Mouse (Mus musculus): ENCODE results near the gene Hadha. TPM values are rescaled to one million over a fixed set of nuclear protein-coding genes. Genes with fewer than 3 reads are reported as not detected.
A peak's percentile ranks its signal among the peaks of the same experiment; 100 is the strongest.

Gene Hadha
- total RNA-seq (2018; cell fraction: chromatin; rRNA removed): 100 to 1,000 TPM in 11 of 26 experiments, 10 to 100 TPM in 15; 40.4 to 193 (median 80.8) TPM
- 100 to 1,000 TPM in 10 of 26 experiments, 10 to 100 TPM in 16; 61.1 to 147 (median 89.7) TPM for total RNA-seq (2018; cell fraction: cytosol; rRNA removed)
- total RNA-seq (2018; cell fraction: nucleus; rRNA removed): 100 to 1,000 TPM in 2 of 26 experiments, 10 to 100 TPM in 24; 45.4 to 122 (median 69.2) TPM
- 94.5 to 203 TPM (median 100 TPM) in 3 replicates for polyA plus RNA-seq (2018)

DNA sequence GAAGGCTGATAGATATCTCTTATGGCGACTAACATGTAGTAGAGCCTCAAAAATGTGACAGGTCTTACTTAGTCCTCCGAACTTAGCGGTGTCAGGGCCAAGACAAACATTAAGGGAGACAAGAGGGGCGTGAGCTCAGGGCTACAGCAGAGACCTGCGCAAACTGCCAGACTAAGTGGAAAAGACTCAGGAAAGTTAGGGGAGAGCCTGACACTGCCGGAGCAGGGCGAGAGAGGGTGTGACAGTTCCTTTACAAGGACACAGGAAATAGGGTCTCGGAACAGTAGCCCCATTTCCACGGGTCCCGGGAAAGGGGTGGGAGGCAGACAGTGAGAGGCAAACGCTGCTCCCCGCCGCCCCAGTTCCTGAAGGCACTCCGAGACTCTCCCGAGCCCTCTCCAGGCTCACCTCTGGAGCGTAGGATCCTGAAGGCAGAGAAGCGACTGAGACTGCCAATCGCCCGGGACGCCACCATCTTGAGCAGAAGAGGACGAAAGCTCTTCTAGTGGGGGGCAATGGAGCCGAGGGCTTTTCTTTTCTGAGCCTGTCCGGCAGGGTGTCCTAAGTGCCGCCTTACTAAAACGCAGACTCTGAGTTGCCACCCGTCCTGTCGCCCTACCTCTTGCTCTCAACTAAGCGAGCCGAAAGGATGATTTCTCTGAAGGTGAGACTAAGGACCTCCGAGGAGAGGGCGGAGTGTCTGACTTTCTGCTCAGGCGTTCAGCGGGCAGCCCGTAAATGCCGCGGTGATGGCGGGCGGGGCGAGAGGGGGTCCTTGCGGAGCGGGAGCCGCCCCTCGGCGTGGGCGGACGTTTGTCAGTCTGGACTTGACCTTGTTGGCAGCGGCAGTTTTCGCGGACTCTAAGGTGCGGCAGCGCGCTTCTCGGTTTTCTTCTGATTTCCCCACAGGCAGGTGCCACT, at the start of gene Hadha, which contains the start of gene Hadhb:
Gene Hadha, minus strand, starts transcription at position 689 of the 921 bp plus-strand sequence.
Gene Hadhb, plus strand, starts transcription at position 775 of the 921 bp plus-strand sequence.
- H3K27ac ChIP-seq: peak within 1 kb of the TSS; percentile 90
- H3K79me2 ChIP-seq (ENCODE audit: inconsistent target): peaks cover 96% of the 10 kb centered on the region
- WGBS (ENCODE audit: missing documents): under 1% methylated on average over 53 of the region's 53 CpGs
- peak within 1 kb of the TSS; percentile 100 for H3K4me3 ChIP-seq (ENCODE audit: inconsistent target)
- no peaks in the 10 kb centered on the region for H3K36me3 ChIP-seq (ENCODE audit: inconsistent target)

DNA sequence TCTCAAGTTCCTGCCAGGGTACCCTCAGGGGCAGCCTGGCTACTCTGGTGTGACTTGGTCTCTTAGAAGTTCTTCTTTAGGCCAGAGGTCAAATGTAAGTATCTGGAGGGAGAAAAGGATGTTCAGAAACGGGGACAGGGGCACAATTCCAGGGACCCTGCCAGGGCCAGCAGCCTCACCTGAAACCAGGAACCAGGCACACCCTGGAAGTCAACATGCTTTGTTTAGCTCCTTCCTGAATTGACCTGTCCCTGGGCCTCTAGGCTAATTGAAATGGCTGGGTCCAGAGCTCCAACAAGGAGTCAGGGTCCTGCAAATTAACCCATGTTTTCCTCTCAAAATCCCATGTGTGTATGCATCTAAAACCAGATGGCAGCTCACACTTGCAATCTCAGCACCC, 49.5 kb upstream of the Hadha start:
- Histone ChIP-seq H3K36me3 (ENCODE audit: inconsistent target) (no peaks in the 10 kb centered on the region), H3K4me3 (ENCODE audit: inconsistent target) (no peak overlapping the region), H3K79me2 (ENCODE audit: inconsistent target) (no peaks in the 10 kb centered on the region), H3K27ac (no peak overlapping the region)
- 75% methylated on average over 1 of the region's 1 CpGs for WGBS (ENCODE audit: missing documents)

DNA sequence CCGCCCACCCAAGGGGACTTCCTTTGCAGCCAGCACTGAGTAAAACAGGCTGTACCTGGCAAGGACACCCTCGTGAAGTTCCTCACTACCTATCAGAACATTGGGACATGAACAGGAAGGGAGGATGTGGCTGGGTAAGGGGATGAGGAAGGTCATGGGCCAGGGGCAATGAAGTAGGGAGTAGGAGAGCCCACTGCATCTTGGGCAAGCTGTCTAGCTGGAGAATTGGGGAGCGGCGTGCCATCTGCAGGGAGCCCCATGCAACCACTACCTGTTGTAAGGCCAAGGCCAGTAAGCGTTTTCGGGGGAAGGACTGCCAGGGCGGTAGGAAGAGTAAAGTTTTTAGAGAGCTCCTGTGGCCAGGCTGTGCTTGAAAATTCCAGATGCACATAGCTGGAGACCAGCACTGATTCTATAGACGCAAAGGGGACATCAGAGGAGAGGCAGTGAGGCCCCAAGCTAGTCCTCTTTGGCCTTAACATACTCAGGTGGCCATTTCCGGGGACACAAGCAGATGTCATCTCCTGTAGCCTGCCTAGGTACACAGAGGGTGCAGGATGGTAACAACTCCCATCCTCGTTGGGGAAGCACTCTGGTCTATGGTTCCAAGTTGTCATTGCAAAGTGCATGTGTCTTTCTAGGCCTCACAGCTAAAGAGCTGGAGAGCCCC, 48.4 kb upstream of the Hadha start:
- Histone ChIP-seq H3K36me3 (ENCODE audit: inconsistent target) (no peaks in the 10 kb centered on the region), H3K27ac (no peak overlapping the region), H3K79me2 (ENCODE audit: inconsistent target) (no peaks in the 10 kb centered on the region), H3K4me3 (ENCODE audit: inconsistent target) (no peak overlapping the region)
- WGBS (ENCODE audit: missing documents): 83% methylated on average over 10 of the region's 10 CpGs

DNA sequence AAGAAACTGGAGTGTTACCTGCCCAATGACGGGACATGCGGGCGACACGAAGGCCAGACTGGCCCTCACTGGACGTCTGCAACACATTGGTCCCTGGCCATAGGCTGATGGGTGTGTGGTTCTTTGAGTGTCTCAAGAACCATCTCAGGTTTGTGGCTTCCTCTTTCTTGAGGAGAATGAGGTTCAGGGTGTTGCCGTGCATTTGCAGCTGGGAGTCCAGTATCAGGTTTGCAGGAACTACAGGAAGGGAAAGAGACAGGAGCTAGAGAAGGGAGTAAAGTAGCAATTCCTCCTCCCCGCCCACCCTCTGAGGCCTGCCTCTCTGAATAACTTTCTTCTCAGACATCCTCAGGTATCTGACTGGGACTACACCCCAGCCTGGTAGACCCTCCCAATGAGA, 47.3 kb upstream of the Hadha start:
- H3K27ac ChIP-seq: no peak overlapping the region
- no peaks in the 10 kb centered on the region for H3K36me3 ChIP-seq (ENCODE audit: inconsistent target)
- no peaks in the 10 kb centered on the region for H3K79me2 ChIP-seq (ENCODE audit: inconsistent target)
- H3K4me3 ChIP-seq (ENCODE audit: inconsistent target): no peak overlapping the region
- WGBS (ENCODE audit: missing documents): 72% methylated on average over 7 of the region's 7 CpGs

DNA sequence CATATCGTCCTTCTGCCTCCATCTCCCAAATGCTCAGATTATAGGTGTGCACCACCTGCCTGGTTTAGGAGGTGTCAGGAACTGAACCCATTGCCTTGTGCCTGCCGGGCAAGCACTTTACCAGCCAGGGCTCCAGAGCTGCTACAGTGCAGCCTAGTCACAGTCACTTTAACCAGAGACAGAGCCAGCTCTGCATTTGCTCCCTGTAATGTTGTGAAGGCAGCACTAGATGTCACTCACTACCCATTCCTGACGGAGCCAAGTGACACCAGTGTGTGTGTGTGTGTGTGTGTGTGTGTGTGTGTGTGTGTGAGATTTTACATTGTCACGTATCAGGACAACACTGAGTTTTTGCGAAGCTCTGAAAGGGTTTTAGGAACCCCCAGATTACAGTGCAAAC, 46.6 kb upstream of the Hadha start:
- WGBS (ENCODE audit: missing documents): 55% methylated on average over 4 of the region's 5 CpGs
- H3K79me2 ChIP-seq (ENCODE audit: inconsistent target): no peaks in the 10 kb centered on the region
- no peaks in the 10 kb centered on the region for H3K36me3 ChIP-seq (ENCODE audit: inconsistent target)
- H3K4me3 ChIP-seq (ENCODE audit: inconsistent target): no peak overlapping the region
- no peak overlapping the region for H3K27ac ChIP-seq

DNA sequence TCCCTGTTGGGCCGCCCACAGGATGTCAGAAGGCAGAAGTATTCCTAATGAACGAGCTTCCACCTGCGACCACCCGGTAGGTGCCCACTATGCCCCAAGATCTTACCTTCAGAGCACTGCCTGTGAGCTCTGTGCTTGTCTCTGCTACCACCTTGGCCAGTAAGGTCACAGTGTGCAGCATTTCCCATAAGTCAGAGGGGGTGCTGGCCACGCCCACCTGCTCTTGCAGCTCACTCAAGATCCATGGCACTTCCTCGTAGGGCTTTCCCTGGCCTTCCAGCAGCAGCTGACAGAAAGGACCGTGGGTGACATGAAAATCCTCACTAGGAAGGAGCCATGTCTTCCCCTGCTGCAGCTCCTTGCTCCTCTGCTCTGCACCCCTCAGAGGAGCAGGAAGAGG, 43.3 kb upstream of the Hadha start:
- Histone ChIP-seq H3K36me3 (ENCODE audit: inconsistent target) (no peaks in the 10 kb centered on the region), H3K4me3 (ENCODE audit: inconsistent target) (no peak overlapping the region), H3K27ac (no peak overlapping the region), H3K79me2 (ENCODE audit: inconsistent target) (no peaks in the 10 kb centered on the region)
- WGBS (ENCODE audit: missing documents): 25% methylated on average over 7 of the region's 7 CpGs

DNA sequence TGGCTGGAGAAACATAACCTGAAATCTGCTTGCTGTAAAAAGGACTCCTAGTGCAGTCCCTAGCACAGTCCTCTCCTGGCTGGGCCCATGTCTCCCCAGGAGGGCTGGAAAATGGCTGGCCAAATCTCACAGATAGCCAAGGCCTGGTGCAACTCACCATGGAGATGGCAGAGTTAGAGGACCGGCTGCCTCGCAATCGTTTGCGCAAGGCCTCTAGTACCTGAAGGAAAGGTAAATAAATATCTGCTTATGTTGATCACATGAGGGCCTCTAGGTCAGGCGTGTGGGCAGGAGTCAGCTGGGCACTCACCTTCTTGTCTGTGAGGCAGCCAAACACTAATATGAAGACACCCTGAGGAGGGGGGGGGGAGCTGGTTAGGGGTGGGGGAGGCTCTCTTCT, 40.4 kb upstream of the Hadha start:
- Histone ChIP-seq H3K4me3 (ENCODE audit: inconsistent target) (no peak overlapping the region), H3K36me3 (ENCODE audit: inconsistent target) (no peaks in the 10 kb centered on the region), H3K79me2 (ENCODE audit: inconsistent target) (no peaks in the 10 kb centered on the region), H3K27ac (no peak overlapping the region)
- 96% methylated on average over 5 of the region's 5 CpGs for WGBS (ENCODE audit: missing documents)

DNA sequence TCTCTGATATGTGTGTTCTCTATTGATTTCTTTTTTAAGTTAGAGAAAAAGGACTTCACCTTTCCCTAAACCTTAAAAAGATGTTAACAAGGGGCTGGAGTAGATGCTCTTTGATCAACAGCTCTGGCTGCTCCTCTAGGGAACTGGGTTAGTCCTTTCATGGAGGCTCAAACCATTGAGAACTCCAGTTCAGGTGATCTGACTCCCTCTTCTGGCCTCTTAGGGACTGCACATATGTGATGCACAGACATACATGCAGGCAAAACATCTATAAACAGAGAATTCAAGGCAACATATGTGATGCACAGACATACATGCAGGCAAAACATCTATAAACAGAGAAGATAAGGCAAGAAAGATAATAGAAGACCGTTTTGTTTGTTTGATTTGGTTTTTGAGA, 37.5 kb upstream of the Hadha start:
- H3K79me2 ChIP-seq (ENCODE audit: inconsistent target): no peaks in the 10 kb centered on the region
- no peak overlapping the region for H3K27ac ChIP-seq
- H3K36me3 ChIP-seq (ENCODE audit: inconsistent target): no peaks in the 10 kb centered on the region
- no peak overlapping the region for H3K4me3 ChIP-seq (ENCODE audit: inconsistent target)
- WGBS (ENCODE audit: missing documents): 100% methylated on average over 1 of the region's 1 CpGs

DNA sequence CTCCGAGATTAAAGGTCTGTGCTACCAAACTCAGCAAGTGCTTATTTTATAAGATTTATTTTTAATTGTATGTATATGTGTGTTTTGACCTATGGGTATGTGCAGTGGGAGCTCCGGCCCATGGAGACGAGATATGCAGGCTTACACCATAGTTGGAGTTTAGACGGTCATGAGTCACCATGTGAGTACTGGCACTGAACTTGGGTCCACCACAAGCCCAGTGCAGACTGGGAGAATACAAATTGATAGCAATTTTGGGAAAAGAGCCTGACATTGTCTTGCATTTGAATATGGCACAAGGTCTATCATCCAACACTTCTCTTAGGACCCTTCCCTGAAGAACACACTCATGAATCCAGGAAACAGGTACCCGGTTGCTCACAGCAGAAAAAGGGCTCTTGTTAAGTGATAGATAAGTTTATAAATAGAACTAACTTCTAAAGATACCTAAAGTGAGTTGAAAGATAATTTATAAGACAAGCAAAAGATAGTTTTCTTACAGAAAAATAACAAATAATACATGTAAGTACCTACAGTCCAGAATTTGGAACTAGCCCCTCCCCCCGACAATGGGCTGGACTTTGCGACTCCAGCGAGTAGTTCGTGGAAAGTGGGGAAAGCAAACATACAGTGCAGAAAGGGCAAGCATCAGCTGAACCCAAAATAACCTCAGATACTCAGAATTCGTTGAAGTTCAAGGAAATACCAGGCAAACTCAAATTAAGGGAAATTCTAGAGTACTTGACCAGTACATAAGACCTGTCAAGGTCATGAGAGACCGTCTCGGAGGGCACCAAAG, 32.9 kb upstream of the Hadha start:
- Histone ChIP-seq H3K4me3 (ENCODE audit: inconsistent target) (no peak overlapping the region), H3K36me3 (ENCODE audit: inconsistent target) (peaks cover 34% of the 10 kb centered on the region), H3K79me2 (ENCODE audit: inconsistent target) (no peaks in the 10 kb centered on the region), H3K27ac (no peak overlapping the region)
- 95% methylated on average over 12 of the region's 12 CpGs for WGBS (ENCODE audit: missing documents)

DNA sequence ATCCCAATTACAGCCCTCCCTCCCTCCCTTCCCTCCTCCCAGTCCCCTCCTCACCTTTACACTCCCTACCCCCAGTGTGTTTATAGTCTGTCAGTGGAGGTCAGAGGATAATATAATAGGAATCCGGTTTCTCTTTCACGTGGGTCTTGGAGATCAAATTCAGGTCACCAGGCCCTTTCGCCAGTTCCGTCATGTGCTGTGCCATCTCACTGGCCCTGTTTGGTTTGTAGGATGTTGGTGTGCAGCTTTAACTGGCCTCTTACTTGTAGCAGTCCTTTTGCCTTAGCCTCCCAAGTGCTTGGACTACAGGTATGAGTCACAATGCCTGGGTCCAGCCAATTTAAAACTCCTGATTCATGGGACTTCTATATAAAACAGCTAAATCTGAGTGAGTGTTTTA, 20.8 kb upstream of the Hadha start:
- Histone ChIP-seq H3K79me2 (ENCODE audit: inconsistent target) (no peaks in the 10 kb centered on the region), H3K4me3 (ENCODE audit: inconsistent target) (no peak overlapping the region), H3K27ac (no peak overlapping the region), H3K36me3 (ENCODE audit: inconsistent target) (peaks cover 54% of the 10 kb centered on the region)
- 92% methylated on average over 4 of the region's 4 CpGs for WGBS (ENCODE audit: missing documents)

DNA sequence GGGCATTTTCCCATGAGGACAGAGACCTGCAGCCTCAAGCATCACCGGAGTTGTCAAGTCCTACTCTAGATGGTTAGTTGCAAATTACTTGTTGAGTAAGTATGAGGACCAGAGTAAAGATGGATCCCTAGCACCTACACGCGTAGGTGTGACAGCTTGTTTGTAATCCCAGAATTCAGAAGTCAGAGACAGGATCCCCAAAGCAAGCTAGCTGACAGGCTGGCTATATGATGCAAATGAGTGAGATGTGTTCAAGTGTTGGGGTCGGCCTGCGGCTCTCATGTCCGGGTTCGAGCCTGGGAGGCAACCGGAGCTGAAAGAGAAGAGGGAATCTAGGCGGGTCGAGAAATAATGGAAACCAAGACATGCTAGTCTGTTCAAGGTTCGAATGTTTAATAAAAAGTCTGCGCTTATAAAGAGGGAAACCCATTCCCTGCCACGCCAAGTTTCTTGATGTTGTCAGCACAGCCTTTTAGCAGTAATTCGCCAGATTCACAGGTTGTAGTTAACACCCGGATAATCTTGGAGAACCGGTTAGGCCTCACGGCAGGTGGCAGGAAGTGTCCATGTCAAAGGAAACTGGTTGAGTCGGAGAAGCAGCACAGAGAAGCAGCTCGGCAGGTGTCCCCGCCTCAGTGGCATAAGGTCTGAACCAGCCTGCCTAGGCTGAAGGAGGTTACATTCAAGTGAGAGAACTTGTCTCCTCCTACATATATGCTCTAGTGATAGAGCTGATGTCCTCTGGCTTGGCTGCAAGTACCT, 18.1 kb upstream of the Hadha start:
- WGBS (ENCODE audit: missing documents): 95% methylated on average over 16 of the region's 20 CpGs
- H3K27ac ChIP-seq: peak overlapping the region; percentile 57
- no peak overlapping the region for H3K4me3 ChIP-seq (ENCODE audit: inconsistent target)
- H3K36me3 ChIP-seq (ENCODE audit: inconsistent target): peaks cover 45% of the 10 kb centered on the region
- no peaks in the 10 kb centered on the region for H3K79me2 ChIP-seq (ENCODE audit: inconsistent target)

DNA sequence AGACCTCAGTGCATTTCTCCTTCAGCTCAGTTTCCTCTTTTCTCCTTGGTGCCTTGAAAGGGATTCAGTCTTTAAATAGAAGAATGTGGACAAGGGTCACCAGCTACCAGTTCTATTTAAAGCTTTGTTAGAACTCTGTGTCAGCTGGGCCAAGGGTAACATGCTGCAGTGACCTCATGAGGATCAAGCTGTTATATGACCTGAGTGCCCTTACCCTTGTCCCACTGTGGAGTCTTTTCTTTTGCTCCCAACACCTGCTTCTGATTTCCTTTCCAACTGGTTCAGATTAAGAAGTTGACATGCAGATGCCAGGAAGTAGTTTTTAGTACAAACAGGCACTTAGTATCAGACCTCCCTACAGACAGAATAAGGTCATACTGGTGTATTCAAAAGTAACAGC, 17.2 kb upstream of the Hadha start:
- H3K36me3 ChIP-seq (ENCODE audit: inconsistent target): peaks cover 35% of the 10 kb centered on the region

DNA sequence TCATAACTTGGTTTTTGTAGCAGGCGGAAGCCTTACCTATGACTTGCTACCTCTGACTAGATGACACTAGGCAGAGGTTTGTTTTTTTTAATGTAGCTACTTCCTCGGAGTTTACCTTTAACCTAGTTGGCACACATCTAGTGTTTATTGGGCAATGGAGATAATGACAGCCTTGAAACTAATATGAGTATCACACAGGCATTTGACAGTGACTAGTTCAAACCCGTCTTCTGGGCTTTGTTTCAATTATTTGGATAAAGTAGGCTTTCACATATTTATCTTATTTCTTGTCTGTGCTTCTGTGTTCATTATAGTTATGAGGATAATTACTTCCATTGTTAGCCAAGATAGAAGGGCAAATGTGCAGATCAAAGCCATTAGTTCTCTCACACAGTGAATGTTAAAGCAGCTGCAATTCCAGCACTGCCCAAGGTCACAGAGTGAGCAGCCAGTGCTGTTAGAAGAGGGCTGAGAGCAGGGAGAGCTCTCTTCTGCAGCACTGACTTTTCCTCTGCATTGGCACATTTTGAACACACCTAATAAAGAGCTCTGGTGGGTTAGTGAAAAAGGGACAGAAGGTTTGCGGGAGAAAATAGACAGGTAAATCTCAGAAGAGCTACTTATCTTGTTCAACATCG, 15.5 kb upstream of the Hadha start:
- H3K79me2 ChIP-seq (ENCODE audit: inconsistent target): no peaks in the 10 kb centered on the region
- peaks cover 18% of the 10 kb centered on the region; the same call in 1 of the 2 replicates for H3K36me3 ChIP-seq (ENCODE audit: inconsistent target)
- no peak overlapping the region for H3K27ac ChIP-seq
- H3K4me3 ChIP-seq (ENCODE audit: inconsistent target): no peak overlapping the region
- 93% methylated on average over 5 of the region's 5 CpGs for WGBS (ENCODE audit: missing documents)

More for the DNA sequence above, 17.2 kb upstream of the Hadha start:
- Histone ChIP-seq H3K27ac (peak overlapping the region; percentile 57), H3K4me3 (ENCODE audit: inconsistent target) (no peak overlapping the region), H3K79me2 (ENCODE audit: inconsistent target) (no peaks in the 10 kb centered on the region)
